In genomic region chr9:24503067-24503857, GRCm38 (mm10) we compare ENCODE assay signal across 8 mouse cellular contexts. TPM values are rescaled to one million over a fixed set of nuclear protein-coding genes. Genes with fewer than 3 reads are reported as not detected.
A peak's percentile ranks its signal among the peaks of the same experiment; 100 is the strongest.
DNase-seq lines count a peak whose midpoint lies in the region; ATAC-seq and TF ChIP-seq lines count a peak whose summit lies in the region.

Gene Dpy19l1 (minus strand): TSS chr9:24503140.

- peak within 1 kb of the TSS; percentile 96 to 98 for H3K4me3 ChIP-seq in MEL (ENCODE audit: control insufficient read depth in 1 of 2, insufficient read depth in 1 of 2, low read depth in 2 of 2, low read length in 2 of 2)
- H3K4me3 ChIP-seq in cerebellum, adult 2 months (replicated peaks; ENCODE audit: insufficient read depth, low read depth, low read length), result peak within 1 kb of the TSS; percentile 58
- H3K4me3 ChIP-seq in forebrain, postnatal 0 days (ENCODE audit: low read depth, low read length), result peak within 1 kb of the TSS; percentile 87
- H3K4me3 ChIP-seq in layer of hippocampus, adult 2 months, result peak within 1 kb of the TSS; percentile 84
- peak within 1 kb of the TSS; percentile 76 for H3K4me3 ChIP-seq in lung, adult 2 months (replicated peaks; ENCODE audit: extremely low read depth, low read depth, low read length)
- peak within 1 kb of the TSS; percentile 75 for H3K4me3 ChIP-seq in neural tube, embryonic 15.5 days (replicated peaks)

- WGBS in cerebellum, adult 2 months, result under 1% methylated on average over 94 of the region's 99 CpGs
- WGBS in forebrain, postnatal 0 days, result under 1% methylated on average over 99 of the region's 99 CpGs
- WGBS in lung, adult 2 months, result under 1% methylated on average over 93 of the region's 99 CpGs
- WGBS in neural tube, embryonic 15.5 days, result under 1% methylated on average over 75 of the region's 99 CpGs

- no peaks in the 10 kb centered on the region for H3K9me3 ChIP-seq in MEL (replicated peaks; ENCODE audit: insufficient read depth, low read length)
- no peaks in the 10 kb centered on the region for H3K9me3 ChIP-seq in forebrain, postnatal 0 days (ENCODE audit: low read length)
- no peaks in the 10 kb centered on the region for H3K9me3 ChIP-seq in neural tube, embryonic 15.5 days (replicated peaks)

- H3K27me3 ChIP-seq in MEL (ENCODE audit: control insufficient read depth in 1 of 2, insufficient read depth in 2 of 2, low read length in 2 of 2), result no peaks in the 10 kb centered on the region
- H3K27me3 ChIP-seq in cerebellum, adult 2 months (ENCODE audit: control insufficient read depth, insufficient read depth, low read length), result no peaks in the 10 kb centered on the region
- no peaks in the 10 kb centered on the region for H3K27me3 ChIP-seq in forebrain, postnatal 0 days (ENCODE audit: insufficient read depth, low read length)
- H3K27me3 ChIP-seq in neural tube, embryonic 15.5 days (replicated peaks), result no peaks in the 10 kb centered on the region

- no peak for TF ChIP-seq EP300 in MEL (IDR thresholded peaks at IDR 0.05; ENCODE audit: low read depth in 1 of 2, low read length in 2 of 2)

- TF ChIP-seq POLR2A in MEL (IDR thresholded peaks at IDR 0.05; ENCODE audit: control insufficient read depth in 1 of 2, insufficient read depth in 1 of 2, low read depth in 1 of 2, low read length in 2 of 2, poor library complexity in 1 of 2), result peak; percentile 76 to 92
- TF ChIP-seq POLR2A in cerebellum, adult 2 months (IDR thresholded peaks at IDR 0.05; ENCODE audit: borderline replicate concordance, insufficient read depth, low read length), result 0 out of 2 replicates have a peak, but pooled peaks have one; percentile 7
- peak; percentile 53; the same call in 1 of the 2 replicates for TF ChIP-seq POLR2A in lung, adult 2 months (IDR thresholded peaks at IDR 0.05; ENCODE audit: borderline replicate concordance, extremely low read depth, low read depth, low read length)

- H3K79me2 ChIP-seq in MEL (ENCODE audit: control insufficient read depth, insufficient read depth, low read length, poor library complexity), result peaks cover 41% of the 10 kb centered on the region

- H3K36me3 ChIP-seq in MEL (ENCODE audit: control insufficient read depth in 1 of 2, insufficient read depth in 2 of 2, low read length in 2 of 2), result peaks cover 0 to 32% of the 10 kb centered on the region in 2 experiments; a peak in 2 of 4 replicates
- H3K36me3 ChIP-seq in forebrain, postnatal 0 days (ENCODE audit: insufficient read depth), result no peaks in the 10 kb centered on the region
- no peaks in the 10 kb centered on the region for H3K36me3 ChIP-seq in neural tube, embryonic 15.5 days

- peak in 2 of 3 experiments; percentile 1 to 30; a peak in 2 of 6 replicates for TF ChIP-seq CTCF in MEL (IDR thresholded peaks at IDR 0.05 in 2 of 3, conservative IDR thresholded peaks at IDR 0.05 in 1 of 3; ENCODE audit: control insufficient read depth in 1 of 3, insufficient read depth in 1 of 3, low read depth in 2 of 3, low read length in 3 of 3, poor library complexity in 1 of 3, severe bottlenecking in 1 of 3)
- TF ChIP-seq CTCF in cerebellum, adult 2 months (IDR thresholded peaks at IDR 0.05; ENCODE audit: borderline replicate concordance, insufficient read depth, low read depth, low read length), result peak; percentile 24; the same call in 1 of the 2 replicates
- TF ChIP-seq CTCF in forebrain, postnatal 0 days (IDR thresholded peaks at IDR 0.05; ENCODE audit: low read depth), result peak; percentile 27
- TF ChIP-seq CTCF in layer of hippocampus, adult 2 months (conservative IDR thresholded peaks at IDR 0.05), result peak; percentile 51
- TF ChIP-seq CTCF in lung, adult 2 months (IDR thresholded peaks at IDR 0.05; ENCODE audit: insufficient read depth, low read length), result no peak

- H3K4me2 ChIP-seq in forebrain, postnatal 0 days (ENCODE audit: low read depth), result peak within 1 kb of the TSS; percentile 77
- peak within 1 kb of the TSS; percentile 66 for H3K4me2 ChIP-seq in neural tube, embryonic 15.5 days

- peak; percentile 96 for ATAC-seq in forebrain, postnatal 0 days
- ATAC-seq in neural tube, embryonic 15.5 days (ENCODE audit: low FRiP score), result peak; percentile 98

- TF ChIP-seq RAD21 in MEL (IDR thresholded peaks at IDR 0.05; ENCODE audit: low read depth, low read length), result no peak

- peaks cover 23 to 25% of the 10 kb centered on the region in 2 experiments for H3K4me1 ChIP-seq in MEL (ENCODE audit: control insufficient read depth in 1 of 2, insufficient read depth in 2 of 2, low read length in 2 of 2)
- no peaks in the 10 kb centered on the region for H3K4me1 ChIP-seq in cerebellum, adult 2 months (ENCODE audit: control insufficient read depth, insufficient read depth, low read length)
- H3K4me1 ChIP-seq in forebrain, postnatal 0 days (ENCODE audit: insufficient read depth), result peaks cover 4% of the 10 kb centered on the region; the same call in 1 of the 2 replicates
- H3K4me1 ChIP-seq in lung, adult 2 months (ENCODE audit: control insufficient read depth, insufficient read depth, low read length), result peaks cover 2% of the 10 kb centered on the region
- peaks cover 25% of the 10 kb centered on the region for H3K4me1 ChIP-seq in neural tube, embryonic 15.5 days

- DNase-seq in MEL (ENCODE audit: low read depth, low spot score), result peak; percentile 85
- DNase-seq in cerebellum, adult 2 months, result peak; percentile 93 to 94
- DNase-seq in forebrain, postnatal 0 days, result peak; percentile 93
- peak; percentile 95 for DNase-seq in heart, postnatal 4 days
- DNase-seq in layer of hippocampus, adult 2 months (ENCODE audit: low spot score in 2 of 2), result peak; percentile 90 to 92
- peak; percentile 90 for DNase-seq in lung, adult 2 months
- peak; percentile 96 for DNase-seq in testis, postnatal 10 days (ENCODE audit: low spot score)

- H3K9ac ChIP-seq in MEL (ENCODE audit: control insufficient read depth, low read depth, low read length, poor library complexity, severe bottlenecking), result peak within 1 kb of the TSS; percentile 99
- H3K9ac ChIP-seq in forebrain, postnatal 0 days, result peak within 1 kb of the TSS; percentile 66
- H3K9ac ChIP-seq in neural tube, embryonic 15.5 days (replicated peaks), result peak within 1 kb of the TSS; percentile 67

- peak within 1 kb of the TSS; percentile 86 for H3K27ac ChIP-seq in MEL (ENCODE audit: control insufficient read depth, low read depth, low read length)
- H3K27ac ChIP-seq in cerebellum, adult 2 months (ENCODE audit: insufficient read depth, low read length), result peak within 1 kb of the TSS; percentile 56
- H3K27ac ChIP-seq in forebrain, postnatal 0 days (ENCODE audit: low read depth, low read length), result peak within 1 kb of the TSS; percentile 81
- H3K27ac ChIP-seq in layer of hippocampus, adult 2 months, result peak within 1 kb of the TSS; percentile 89
- H3K27ac ChIP-seq in neural tube, embryonic 15.5 days (replicated peaks), result peak within 1 kb of the TSS; percentile 82

TF ChIP-seq in MEL, 35 proteins besides CTCF, POLR2A, EP300 and RAD21 (continues in another document):
- TF ChIP-seq ZKSCAN1 (IDR thresholded peaks at IDR 0.05; ENCODE audit: low read depth, low read length) (no peak), USF1 (IDR thresholded peaks at IDR 0.05; ENCODE audit: low read depth, low read length) (no peak), MEF2A (IDR thresholded peaks at IDR 0.05; ENCODE audit: extremely low read depth, insufficient replicate concordance, low read depth, low read length, poor library complexity, severe bottlenecking) (no peak), BHLHE40 (IDR thresholded peaks at IDR 0.05; ENCODE audit: borderline replicate concordance, low read depth, low read length) (no peak), CHD2 (IDR thresholded peaks at IDR 0.05; ENCODE audit: low read length) (no peak), CHD1 (IDR thresholded peaks at IDR 0.05; ENCODE audit: low read depth, low read length) (no peak), GATA1 (IDR thresholded peaks at IDR 0.05; ENCODE audit: low read depth, low read length) (no peak), TBP (IDR thresholded peaks at IDR 0.05; ENCODE audit: low read depth, low read length) (peak; percentile 54; the same call in 1 of the 2 replicates), HCFC1 (IDR thresholded peaks at IDR 0.05; ENCODE audit: low read depth, low read length) (no peak), MAX (IDR thresholded peaks at IDR 0.05; ENCODE audit: low read length) (peak; percentile 76), ZMIZ1 (IDR thresholded peaks at IDR 0.05; ENCODE audit: low read depth, low read length) (no peak), MAFK (IDR thresholded peaks at IDR 0.05; ENCODE audit: borderline replicate concordance, low read depth, low read length) (no peak), MAZ (IDR thresholded peaks at IDR 0.05; ENCODE audit: low read depth, low read length) (no peak), MYB (IDR thresholded peaks at IDR 0.05; ENCODE audit: low read depth, low read length) (no peak), NRF1 (IDR thresholded peaks at IDR 0.05; ENCODE audit: insufficient read depth, low read depth, low read length, poor library complexity, severe bottlenecking) (peak; percentile 72), TAL1 (IDR thresholded peaks at IDR 0.05; ENCODE audit: low read length) (no peak), MYC (IDR thresholded peaks at IDR 0.05; ENCODE audit: low read depth, low read length) (peak; percentile 86), E2F4 (IDR thresholded peaks at IDR 0.05; ENCODE audit: borderline replicate concordance, low read depth, low read length) (0 out of 2 replicates have a peak, but pooled peaks have one; percentile 53), POLR2AphosphoS2 (IDR thresholded peaks at IDR 0.05; ENCODE audit: low read length) (peak; percentile 68; the same call in 1 of the 2 replicates), NELFE (IDR thresholded peaks at IDR 0.05; ENCODE audit: low read depth, low read length) (peak; percentile 81), ETS1 (IDR thresholded peaks at IDR 0.05; ENCODE audit: low read depth, low read length) (no peak), TCF12 (IDR thresholded peaks at IDR 0.05; ENCODE audit: low read depth, low read length) (no peak; the same call in 1 of the 2 replicates), USF2 (IDR thresholded peaks at IDR 0.05; ENCODE audit: borderline replicate concordance in 1 of 2, insufficient read depth in 1 of 2, low read depth in 1 of 2, low read length in 2 of 2) (no peak), GABPA (IDR thresholded peaks at IDR 0.05; ENCODE audit: low read depth, low read length) (no peak)

RNA-seq across cellular contexts. Expression of gene Dpy19l1, which starts in this region (rescaled TPM):
- total RNA-seq in MEL (2012; rRNA removed), result 35.3 TPM in 2 replicates
- polyA plus RNA-seq in MEL (2012; ENCODE audit: insufficient read depth in 1 of 2, insufficient read length in 2 of 2, low read depth in 1 of 2, low replicate concordance in 2 of 2, missing spikeins in 1 of 2), result 10 to 100 TPM; 26.9 to 71.6 TPM
- polyA plus RNA-seq in cerebellum, adult 2 months (2012; rRNA removed), result 48.9 and 57.3 TPM in 2 replicates
- total RNA-seq in forebrain, postnatal 0 days (2014; rRNA removed), result 53.1 and 71.5 TPM in 2 replicates
- polyA plus RNA-seq in forebrain, postnatal 0 days (2015; fragmentation: Nextera tagmentation; extraction: Ambion mirVana), result 18.7 and 20.1 TPM in 2 replicates
- 10 to 100 TPM; 19.3 to 20.0 TPM for total RNA-seq in heart, postnatal 4 days (2021)
- 10 to 100 TPM; 36.5 to 38.0 TPM for total RNA-seq in layer of hippocampus, adult 2 months (2021)
- polyA plus RNA-seq in lung, adult 2 months (2012; rRNA removed), result 5.9 and 8.4 TPM in 2 replicates
- 7.6 and 11.2 TPM in 2 replicates for polyA plus RNA-seq in neural tube, embryonic 15.5 days (2015; fragmentation: Nextera tagmentation; extraction: Ambion mirVana)

Comparison
In these comparisons a context has a peak if more than half of its experiments do, and no peak if none do; other contexts are left out.
1. Peak in every context shown above with its lines: DNase-seq, ATAC-seq, H3K4me3 ChIP-seq and H3K27ac ChIP-seq.
2. POLR2A ChIP-seq: peak in every context shown above with its lines; median percentile 84 in MEL; 53 in lung, adult 2 months; 7 in cerebellum, adult 2 months.